Mouse (Mus musculus) left cerebral cortex, adult 18-20 months (tissue): ENCODE data around the gene 4930563M21Rik. TPM values are rescaled to one million over a fixed set of nuclear protein-coding genes. Genes with fewer than 3 reads are reported as not detected.

Experiments
- total RNA-seq, 2 experiments: library from RNA; stranded (reverse); gene quantifications; 2 replicates each; pipeline ENCODE4 v1.2.3; 2021

4930563M21Rik gene
- total RNA-seq, 2 experiments from 2014 or later: not detected

Other genes with a start within 250 kb of the 4930563M21Rik start
- gene Scaper, start 72.4 kb downstream of the 4930563M21Rik start, total RNA-seq: 10 to 100 TPM; 35.1 to 35.5 TPM
- 100 to 1,000 TPM in 1 of 2 experiments, 10 to 100 TPM in 1; 99.8 to 108 TPM for gene Rcn2, start 31.3 kb upstream of the 4930563M21Rik start, total RNA-seq
- 1 to 10 TPM; 2.3 to 2.8 TPM for gene Pstpip1, start 79.4 kb upstream of the 4930563M21Rik start, total RNA-seq
- 100 to 1,000 TPM; 347 to 373 TPM for gene Tspan3, start 154.9 kb upstream of the 4930563M21Rik start, total RNA-seq